In the genomic region with DNA sequence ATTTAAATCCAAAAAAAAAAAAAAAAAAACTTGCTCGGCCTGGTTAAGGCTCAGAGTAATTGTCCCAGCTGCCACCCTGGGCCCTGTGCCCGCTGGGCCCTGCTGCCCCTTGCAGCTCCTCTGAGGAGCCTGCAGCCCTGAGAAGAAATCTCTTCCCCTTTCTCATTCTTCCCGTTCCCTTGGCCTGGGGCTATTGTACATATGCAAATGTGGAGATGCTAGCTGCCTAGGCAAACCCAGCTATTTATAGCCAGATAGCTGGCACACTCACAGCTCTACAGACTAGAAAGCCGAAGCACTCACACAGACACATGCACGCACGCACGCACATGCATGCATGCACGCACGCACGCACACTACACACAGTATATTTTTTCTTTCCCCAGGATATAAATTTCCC, we compare ENCODE assay signal across 10 mouse cellular contexts. TPM values are rescaled to one million over a fixed set of nuclear protein-coding genes. Genes with fewer than 3 reads are reported as not detected.
DNase-seq lines count a peak whose midpoint lies in the region; ATAC-seq lines count a peak whose summit lies in the region.
"Had no signal": no experiment of that assay in that cellular context is flagged by ENCODE, and none has a peak within 500 bp of the region (broad histone marks: within the 10 kb centered on the region; RNA-seq: fewer than 3 reads in every experiment).

No protein-coding gene starts in this region.

- WGBS in forebrain, embryonic 16.5 days: 7% methylated on average over 10 of the region's 10 CpGs

- peak overlapping the region; percentile 49 for H3K4me2 ChIP-seq in forebrain, embryonic 16.5 days (ENCODE audit: low read length)

- H3K4me3 ChIP-seq in forebrain, embryonic 16.5 days (replicated peaks; ENCODE audit: low read length): no peak overlapping the region
- H3K4me3 ChIP-seq: limb, embryonic 15.5 days had no signal

- H3K27ac ChIP-seq in forebrain, embryonic 16.5 days (ENCODE audit: low read length): peak overlapping the region; percentile 96

- peaks cover 45% of the 10 kb centered on the region for H3K4me1 ChIP-seq in forebrain, embryonic 16.5 days (replicated peaks; ENCODE audit: control insufficient read depth, insufficient read depth, low read length)

- DNase-seq in cerebellum, adult 18-20 months: peak; percentile 8 to 15
- DNase-seq in R1 (ENCODE audit: low read depth, low spot score): peak; percentile 31
- peak; percentile 55 for DNase-seq in mesoderm, embryonic 11.5 days (ENCODE audit: low read depth, low spot score)
- DNase-seq in adrenal gland, adult 18-20 months (ENCODE audit: low spot score in 2 of 2): no peak
- DNase-seq in gastrocnemius, postnatal 36 days: no peak
- no peak for DNase-seq in urinary bladder, postnatal 10 days (ENCODE audit: low spot score)

- no peak for ATAC-seq in cerebellum, adult (ENCODE audit: insufficient number of reproducible peaks, low FRiP score, low TSS enrichment)
- peak; percentile 90 for ATAC-seq in forebrain, embryonic 16.5 days

- H3K9ac ChIP-seq in forebrain, embryonic 16.5 days (replicated peaks; ENCODE audit: low read depth, low read length): peak overlapping the region; percentile 20
- H3K9ac ChIP-seq: limb, embryonic 15.5 days had no signal

- H3K27me3 ChIP-seq in forebrain, embryonic 16.5 days (replicated peaks; ENCODE audit: control insufficient read depth, insufficient read depth, low read length): no peaks in the 10 kb centered on the region

- H3K9me3 ChIP-seq in forebrain, embryonic 16.5 days (ENCODE audit: control insufficient read depth, low read length): no peaks in the 10 kb centered on the region
- H3K9me3 ChIP-seq: limb, embryonic 15.5 days had no signal

- H3K36me3 ChIP-seq in forebrain, embryonic 16.5 days (ENCODE audit: control insufficient read depth, insufficient read depth): no peaks in the 10 kb centered on the region
- H3K36me3 ChIP-seq: limb, embryonic 15.5 days had no signal

- intact Hi-C loops in gastrocnemius, postnatal 36 days (cut with DNase I): no loop called here

RNA-seq across cellular contexts. Expression of gene Gm26897, which starts 9.0 kb away (rescaled TPM):
- polyA plus RNA-seq in forebrain, embryonic 16.5 days (2015; fragmentation: Nextera tagmentation; extraction: Ambion mirVana): not detected in 2 replicates
- not detected for total RNA-seq in adrenal gland, adult 18-20 months (2021)
- total RNA-seq in gastrocnemius, postnatal 36 days (2021): not detected
- polyA plus RNA-seq: C2C12; limb, embryonic 15.5 days had no signal

Comparison
In these comparisons a context has a peak if more than half of its experiments do, and no peak if none do; other contexts are left out.
1. DNase-seq: peak in cerebellum, adult 18-20 months (2 of 2), R1 (single experiment) and mesoderm, embryonic 11.5 days (single experiment); none in adrenal gland, adult 18-20 months (0 of 2), gastrocnemius, postnatal 36 days (0 of 2) and urinary bladder, postnatal 10 days (single experiment).